ENCODE assay signal across 8 mouse cellular contexts in genomic region chr2:45113912-45114311, GRCm38 (mm10). TPM values are rescaled to one million over a fixed set of nuclear protein-coding genes. Genes with fewer than 3 reads are reported as not detected.
DNase-seq lines count a peak whose midpoint lies in the region; ATAC-seq lines count a peak whose summit lies in the region.

No protein-coding gene starts in this region.

- ATAC-seq in forebrain, embryonic 11.5 days (replicated peaks; ENCODE audit: low FRiP score) = no peak
- ATAC-seq in lung, embryonic 15.5 days (ENCODE audit: borderline replicate concordance, extremely low read depth, low FRiP score, low TSS enrichment) = no peak
- no peak for ATAC-seq in limb, embryonic 15.5 days (ENCODE audit: insufficient number of reproducible peaks, low FRiP score, low TSS enrichment, low read depth)
- ATAC-seq in stomach, embryonic 15.5 days (ENCODE audit: insufficient read depth, low FRiP score, low read depth) = no peak

- 11% methylated on average over 3 of the region's 3 CpGs for WGBS in forebrain, embryonic 10.5 days
- 14% methylated on average over 3 of the region's 3 CpGs for WGBS in forebrain, embryonic 11.5 days
- WGBS in lung, embryonic 15.5 days = 26% methylated on average over 3 of the region's 3 CpGs
- 11% methylated on average over 3 of the region's 3 CpGs for WGBS in limb, embryonic 15.5 days
- WGBS in stomach, embryonic 15.5 days = 28% methylated on average over 3 of the region's 3 CpGs

- no peaks in the 10 kb centered on the region for H3K9me3 ChIP-seq in forebrain, embryonic 10.5 days
- no peaks in the 10 kb centered on the region for H3K9me3 ChIP-seq in forebrain, embryonic 11.5 days (ENCODE audit: control insufficient read depth, low read length)
- H3K9me3 ChIP-seq in lung, embryonic 15.5 days = no peaks in the 10 kb centered on the region
- no peaks in the 10 kb centered on the region for H3K9me3 ChIP-seq in limb, embryonic 15.5 days
- no peaks in the 10 kb centered on the region for H3K9me3 ChIP-seq in stomach, embryonic 15.5 days

- H3K4me3 ChIP-seq in forebrain, embryonic 10.5 days = peak overlapping the region; percentile 99; the same call in 1 of the 2 replicates
- H3K4me3 ChIP-seq in forebrain, embryonic 11.5 days (ENCODE audit: low read depth, low read length) = no peak overlapping the region
- H3K4me3 ChIP-seq in lung, embryonic 15.5 days = peak overlapping the region; percentile 73
- no peak overlapping the region for H3K4me3 ChIP-seq in limb, embryonic 15.5 days
- H3K4me3 ChIP-seq in stomach, embryonic 15.5 days (replicated peaks) = no peak overlapping the region

- no peak overlapping the region for H3K4me2 ChIP-seq in forebrain, embryonic 11.5 days (ENCODE audit: low read depth, low read length, severe bottlenecking)
- H3K4me2 ChIP-seq in lung, embryonic 15.5 days = peak overlapping the region; percentile 86
- peak overlapping the region; percentile 43; the same call in 1 of the 2 replicates for H3K4me2 ChIP-seq in limb, embryonic 15.5 days
- peak overlapping the region; percentile 44 for H3K4me2 ChIP-seq in stomach, embryonic 15.5 days

- no peak overlapping the region for H3K9ac ChIP-seq in forebrain, embryonic 11.5 days (ENCODE audit: low read length)
- peak overlapping the region; percentile 25; the same call in 1 of the 2 replicates for H3K9ac ChIP-seq in lung, embryonic 15.5 days
- H3K9ac ChIP-seq in limb, embryonic 15.5 days = no peak overlapping the region
- H3K9ac ChIP-seq in stomach, embryonic 15.5 days = no peak overlapping the region

- no peaks in the 10 kb centered on the region for H3K27me3 ChIP-seq in forebrain, embryonic 10.5 days (ENCODE audit: poor library complexity, severe bottlenecking)
- no peaks in the 10 kb centered on the region for H3K27me3 ChIP-seq in forebrain, embryonic 11.5 days (ENCODE audit: control insufficient read depth, insufficient read depth, low read length)
- peaks cover 15% of the 10 kb centered on the region; the same call in 1 of the 2 replicates for H3K27me3 ChIP-seq in lung, embryonic 15.5 days
- H3K27me3 ChIP-seq in limb, embryonic 15.5 days = peaks cover 29% of the 10 kb centered on the region
- 0 out of 2 replicates have a peak, but pooled peaks cover 7% of the 10 kb centered on the region for H3K27me3 ChIP-seq in stomach, embryonic 15.5 days (replicated peaks)

- peak overlapping the region; percentile 100; the same call in 1 of the 2 replicates for H3K27ac ChIP-seq in forebrain, embryonic 10.5 days
- H3K27ac ChIP-seq in forebrain, embryonic 11.5 days (ENCODE audit: low read depth, low read length) = no peak overlapping the region
- peak overlapping the region; percentile 96 for H3K27ac ChIP-seq in lung, embryonic 15.5 days
- H3K27ac ChIP-seq in limb, embryonic 15.5 days = peak overlapping the region; percentile 57; the same call in 1 of the 2 replicates
- H3K27ac ChIP-seq in stomach, embryonic 15.5 days = 0 out of 2 replicates have a peak overlapping the region, but pooled peaks have one; percentile 68

- H3K36me3 ChIP-seq in forebrain, embryonic 10.5 days (replicated peaks) = no peaks in the 10 kb centered on the region
- no peaks in the 10 kb centered on the region for H3K36me3 ChIP-seq in forebrain, embryonic 11.5 days (ENCODE audit: control insufficient read depth, insufficient read depth, low read length)
- H3K36me3 ChIP-seq in lung, embryonic 15.5 days = no peaks in the 10 kb centered on the region
- no peaks in the 10 kb centered on the region for H3K36me3 ChIP-seq in limb, embryonic 15.5 days
- H3K36me3 ChIP-seq in stomach, embryonic 15.5 days = no peaks in the 10 kb centered on the region

- DNase-seq in forebrain, embryonic 10.5 days (ENCODE audit: extremely low spot score, low spot score) = no peak
- DNase-seq in forebrain, embryonic 11.5 days (ENCODE audit: low spot score) = no peak
- DNase-seq in lung, postnatal 10 days = no peak
- DNase-seq in T-cell, adult 2 months (ENCODE audit: low spot score) = no peak
- no peak for DNase-seq in layer of hippocampus, adult 9-10 months (ENCODE audit: low spot score)

- peaks cover 69% of the 10 kb centered on the region for H3K4me1 ChIP-seq in forebrain, embryonic 10.5 days
- H3K4me1 ChIP-seq in forebrain, embryonic 11.5 days (replicated peaks; ENCODE audit: control insufficient read depth, insufficient read depth, low read length) = peaks cover 5% of the 10 kb centered on the region; the same call in 1 of the 2 replicates
- H3K4me1 ChIP-seq in lung, embryonic 15.5 days = peaks cover 6% of the 10 kb centered on the region
- peaks cover 16% of the 10 kb centered on the region for H3K4me1 ChIP-seq in limb, embryonic 15.5 days
- no peaks in the 10 kb centered on the region for H3K4me1 ChIP-seq in stomach, embryonic 15.5 days

RNA-seq across cellular contexts. Expression of gene Zeb2, which starts 3.3 kb away (rescaled TPM):
- polyA plus RNA-seq in forebrain, embryonic 10.5 days (2016; fragmentation: Nextera tagmentation; extraction: Ambion mirVana) = 30.2 and 30.4 TPM in 2 replicates
- polyA plus RNA-seq in forebrain, embryonic 11.5 days (2014; fragmentation: Nextera tagmentation; extraction: Ambion mirVana) = 45.6 and 50.0 TPM in 2 replicates
- polyA plus RNA-seq in lung, embryonic 15.5 days (2015; fragmentation: Nextera tagmentation; extraction: Ambion mirVana) = 79.9 and 94.7 TPM in 2 replicates
- polyA plus RNA-seq in limb, embryonic 15.5 days (2015; fragmentation: Nextera tagmentation; extraction: Ambion mirVana) = 53.6 and 58.2 TPM in 2 replicates
- polyA plus RNA-seq in stomach, embryonic 15.5 days (2015; fragmentation: Nextera tagmentation; extraction: Ambion mirVana) = 46.5 and 49.9 TPM in 2 replicates

Comparison
In these comparisons a context has a peak if more than half of its experiments do, and no peak if none do; other contexts are left out.
1. H3K4me3 ChIP-seq: peak in forebrain, embryonic 10.5 days (single experiment) and lung, embryonic 15.5 days (single experiment); none in forebrain, embryonic 11.5 days (single experiment), limb, embryonic 15.5 days (single experiment) and stomach, embryonic 15.5 days (single experiment).